Mouse (Mus musculus) heart, embryonic 10.5 days (tissue): ENCODE data around the gene Fitm2. TPM values are rescaled to one million over a fixed set of nuclear protein-coding genes. Genes with fewer than 3 reads are reported as not detected.

Experiments
- DNase-seq: peaks from one replicate; pipeline ENCODE4 v3.0.0-alpha.2; 2017; ENCODE audit warnings: low spot score
- H3K27ac ChIP-seq: fragments of 300-500 bp; sonication (generic); 2 replicates; pipeline ENCODE4 v1.5.1; 2016; ENCODE audit warnings: mild to moderate bottlenecking
- H3K27me3 ChIP-seq: fragments of 300-500 bp; sonication (generic); 2 replicates; pipeline ENCODE4 v1.6.1; 2016; ENCODE audit warnings: mild to moderate bottlenecking; ENCODE audit not compliant: poor library complexity, insufficient read depth, severe bottlenecking
- H3K36me3 ChIP-seq: fragments of 300-500 bp; sonication (generic); 2 replicates; pipeline ENCODE4 v1.6.1; 2016; ENCODE audit warnings: mild to moderate bottlenecking, moderate library complexity
- H3K4me1 ChIP-seq: fragments of 300-500 bp; sonication (generic); 2 replicates; pipeline ENCODE4 v1.6.1; 2016; ENCODE audit warnings: mild to moderate bottlenecking
- H3K4me3 ChIP-seq: fragments of 300-500 bp; sonication (generic); 2 replicates; pipeline ENCODE4 v1.5.1; 2016; ENCODE audit warnings: mild to moderate bottlenecking, moderate library complexity
- H3K9me3 ChIP-seq: fragments of 300-500 bp; sonication (generic); 2 replicates; pipeline ENCODE4 v1.6.1; 2016; ENCODE audit warnings: mild to moderate bottlenecking, moderate library complexity
- WGBS: fragments of 180-500 bp; shearing (Covaris S2); methylation state at CpG from one replicate; pipeline ENCODE4 v1.1.7; 2016; 5-methylcytosine and 5-hydroxymethylcytosine counted together
- polyA plus RNA-seq: library from polyadenylated mRNA; unstranded; fragments of >200 nt; fragmentation: Nextera tagmentation; extraction: Ambion mirVana; gene quantifications from 2 replicates; pipeline ENCODE4 v1.2.1, GENCODE M21; 2016

Fitm2 gene
- 13.0 and 19.2 TPM in 2 replicates for polyA plus RNA-seq

DNA sequence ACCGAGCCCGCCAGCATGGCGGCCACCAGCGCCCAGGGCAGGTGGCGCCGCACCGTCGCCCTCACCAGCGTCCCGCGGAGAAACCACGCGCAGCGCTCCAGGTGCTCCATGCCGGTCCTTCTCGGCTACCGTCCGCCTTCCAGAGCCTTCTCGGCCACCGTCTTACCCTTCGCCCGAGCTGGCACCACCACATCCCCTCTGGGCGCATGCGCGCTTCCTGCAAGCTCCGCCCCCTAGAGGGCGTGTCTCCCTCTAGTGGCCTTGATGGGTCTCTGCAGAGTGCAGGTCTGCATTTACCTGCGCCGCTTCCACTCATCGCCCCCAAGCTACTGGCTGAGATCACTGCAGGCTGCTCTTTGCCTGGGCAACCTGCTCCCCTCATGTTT, at the start of gene Fitm2:
Gene Fitm2, minus strand, starts transcription at position 164 of the 386 bp plus-strand sequence.
- 0% methylated on average over 30 of the region's 30 CpGs for WGBS
- no peaks in the 10 kb centered on the region for H3K9me3 ChIP-seq
- H3K36me3 ChIP-seq: peaks cover 24% of the 10 kb centered on the region
- DNase-seq: peak; percentile 97
- peak within 1 kb of the TSS; percentile 97 for H3K4me3 ChIP-seq
- H3K27me3 ChIP-seq: no peaks in the 10 kb centered on the region
- peak within 1 kb of the TSS; percentile 94 for H3K27ac ChIP-seq
- peaks cover 16% of the 10 kb centered on the region for H3K4me1 ChIP-seq

DNA sequence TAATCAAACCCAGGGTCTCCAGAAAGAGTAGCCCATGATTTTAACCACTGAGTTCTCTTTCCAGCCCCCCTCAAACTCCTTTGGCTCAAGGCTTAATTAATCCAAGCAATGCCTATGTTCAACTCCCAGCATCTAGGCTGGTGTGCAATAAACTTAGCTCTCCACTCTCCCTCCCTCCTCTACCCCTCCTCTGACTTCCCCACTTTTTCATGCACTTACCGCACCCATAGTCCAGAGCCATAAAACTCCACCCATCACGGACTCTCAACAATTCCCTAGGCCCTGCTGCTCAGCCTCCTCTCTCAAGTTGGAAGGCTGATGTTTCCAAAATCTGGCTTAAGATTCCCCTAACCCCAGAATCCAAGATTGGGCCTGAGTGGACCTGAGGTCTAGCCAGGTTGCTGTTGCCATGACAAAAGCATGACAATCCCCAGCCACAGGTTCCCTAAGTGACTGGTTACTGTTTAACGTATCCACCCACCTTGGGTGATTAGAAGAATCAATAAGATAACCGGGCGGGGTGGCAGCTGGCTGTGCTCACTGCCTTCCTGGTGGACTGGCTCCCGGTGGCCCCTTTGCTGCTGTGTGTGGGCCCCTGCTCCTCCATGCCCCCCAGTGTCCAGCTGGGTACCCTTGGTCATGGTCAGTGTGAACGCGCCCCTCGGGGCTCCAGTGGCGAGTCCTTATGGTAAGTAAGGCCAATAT, 34.0 kb upstream of the Fitm2 start, which contains the start of gene Hnf4a:
Gene Hnf4a, plus strand, starts transcription at position 509 of the 705 bp plus-strand sequence.
- Histone ChIP-seq H3K4me3 (no peak within 1 kb of the TSS), H3K4me1 (0 out of 2 replicates have a peak, but pooled peaks cover 4% of the 10 kb centered on the region), H3K27ac (no peak within 1 kb of the TSS), H3K9me3 (no peaks in the 10 kb centered on the region), H3K36me3 (no peaks in the 10 kb centered on the region), H3K27me3 (no peaks in the 10 kb centered on the region; the same call in 1 of the 2 replicates)
- DNase-seq: no peak
- WGBS: 75% methylated on average over 10 of the region's 10 CpGs

DNA sequence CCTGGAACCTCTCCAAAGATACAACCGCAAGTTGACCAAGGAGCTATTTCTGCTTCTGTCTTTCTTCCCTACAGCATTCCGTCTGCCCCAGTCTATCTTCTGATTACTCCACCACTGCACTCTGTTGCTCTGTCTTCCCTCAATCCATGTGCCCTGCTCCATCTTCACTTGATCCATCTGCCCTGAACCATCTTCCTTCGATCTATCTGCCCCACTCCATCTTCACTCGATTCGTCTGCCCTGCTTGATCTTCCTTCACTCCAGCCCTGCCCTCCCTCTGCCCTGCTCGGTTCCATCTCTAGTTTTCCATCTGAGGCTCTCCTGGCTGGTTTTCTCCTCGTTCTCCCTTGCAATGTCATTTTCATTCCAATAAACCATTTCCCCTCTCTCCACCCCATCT, 30.8 kb upstream of the Fitm2 start:
- no peak overlapping the region for H3K27ac ChIP-seq
- H3K4me1 ChIP-seq: 0 out of 2 replicates have a peak, but pooled peaks cover 4% of the 10 kb centered on the region
- WGBS: 64% methylated on average over 7 of the region's 7 CpGs
- H3K27me3 ChIP-seq: no peaks in the 10 kb centered on the region; the same call in 1 of the 2 replicates
- DNase-seq: no peak
- H3K9me3 ChIP-seq: no peaks in the 10 kb centered on the region
- no peaks in the 10 kb centered on the region for H3K36me3 ChIP-seq
- H3K4me3 ChIP-seq: no peak overlapping the region

DNA sequence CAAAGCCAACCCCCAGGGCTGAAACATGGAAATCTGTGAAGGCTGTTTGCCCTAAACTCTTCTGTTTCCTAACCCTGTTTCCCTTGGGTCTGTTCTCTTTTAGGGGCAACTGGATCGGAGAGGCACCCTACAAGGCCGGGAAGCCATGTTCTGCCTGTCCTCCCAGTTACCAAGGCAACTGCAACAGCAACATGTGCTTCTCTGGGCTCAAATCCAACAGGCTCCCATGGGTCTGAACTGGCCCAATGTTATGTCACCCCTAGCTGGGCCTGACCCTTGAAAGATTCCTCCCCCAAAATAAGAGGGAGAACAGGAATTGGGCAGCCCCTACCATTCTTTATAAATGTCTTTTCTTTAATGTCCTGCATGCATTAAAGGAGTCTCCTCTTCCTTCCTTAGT, 29.8 kb upstream of the Fitm2 start:
- 75% methylated on average over 2 of the region's 2 CpGs for WGBS
- Histone ChIP-seq H3K27ac (no peak overlapping the region), H3K4me3 (no peak overlapping the region), H3K9me3 (no peaks in the 10 kb centered on the region), H3K36me3 (no peaks in the 10 kb centered on the region), H3K27me3 (no peaks in the 10 kb centered on the region; the same call in 1 of the 2 replicates), H3K4me1 (0 out of 2 replicates have a peak, but pooled peaks cover 4% of the 10 kb centered on the region)
- DNase-seq: no peak

DNA sequence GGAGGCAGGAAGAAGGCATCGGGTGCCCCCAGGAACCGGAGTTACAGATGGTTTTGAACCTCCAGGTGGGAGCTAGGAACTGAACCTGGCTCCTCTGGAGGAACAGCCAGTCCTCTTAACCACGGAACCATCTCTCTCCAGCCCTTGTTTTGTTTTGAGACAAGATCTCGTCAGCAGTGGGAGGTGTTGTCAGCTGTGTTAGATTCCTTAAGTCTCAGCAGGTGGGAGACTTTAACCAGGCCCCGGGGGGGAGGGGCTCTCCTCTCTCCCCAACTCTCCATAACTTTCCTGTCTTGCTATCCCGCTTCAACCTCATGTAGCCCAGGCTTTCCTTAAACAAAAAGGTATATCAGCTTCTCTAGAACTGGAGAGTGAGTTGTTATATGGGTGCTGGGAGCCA, 22.0 kb upstream of the Fitm2 start:
- no peak overlapping the region for H3K4me3 ChIP-seq
- H3K4me1 ChIP-seq: peaks cover 20% of the 10 kb centered on the region
- WGBS: 20% methylated on average over 6 of the region's 6 CpGs
- no peaks in the 10 kb centered on the region for H3K36me3 ChIP-seq
- peaks cover 10% of the 10 kb centered on the region; the same call in 1 of the 2 replicates for H3K27me3 ChIP-seq
- DNase-seq: no peak
- H3K27ac ChIP-seq: no peak overlapping the region
- no peaks in the 10 kb centered on the region for H3K9me3 ChIP-seq

DNA sequence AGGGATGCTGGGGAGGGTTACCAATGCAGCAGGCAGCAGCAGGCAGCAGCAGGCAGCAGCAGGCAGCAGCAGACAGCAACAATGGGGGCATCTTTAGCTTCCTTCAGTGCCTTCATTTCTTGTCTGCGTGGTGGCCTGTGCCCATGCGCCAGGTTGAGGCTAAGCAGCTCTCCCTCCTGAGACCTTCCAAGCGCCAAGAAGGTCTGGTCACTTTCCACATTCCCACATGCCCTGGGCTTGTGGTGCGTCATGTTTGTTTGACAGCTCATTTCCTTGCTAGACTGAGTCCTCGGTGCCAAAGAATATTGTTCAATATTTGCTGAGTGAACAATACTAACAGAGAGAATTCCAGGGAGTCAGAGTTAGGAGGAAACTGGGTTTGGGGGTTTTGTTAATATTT, 21.5 kb upstream of the Fitm2 start:
- H3K9me3 ChIP-seq: no peaks in the 10 kb centered on the region
- 30% methylated on average over 5 of the region's 5 CpGs for WGBS
- H3K36me3 ChIP-seq: no peaks in the 10 kb centered on the region
- DNase-seq: no peak
- H3K27ac ChIP-seq: no peak overlapping the region
- no peak overlapping the region for H3K4me3 ChIP-seq
- H3K27me3 ChIP-seq: peaks cover 10% of the 10 kb centered on the region; the same call in 1 of the 2 replicates
- peaks cover 20% of the 10 kb centered on the region for H3K4me1 ChIP-seq

DNA sequence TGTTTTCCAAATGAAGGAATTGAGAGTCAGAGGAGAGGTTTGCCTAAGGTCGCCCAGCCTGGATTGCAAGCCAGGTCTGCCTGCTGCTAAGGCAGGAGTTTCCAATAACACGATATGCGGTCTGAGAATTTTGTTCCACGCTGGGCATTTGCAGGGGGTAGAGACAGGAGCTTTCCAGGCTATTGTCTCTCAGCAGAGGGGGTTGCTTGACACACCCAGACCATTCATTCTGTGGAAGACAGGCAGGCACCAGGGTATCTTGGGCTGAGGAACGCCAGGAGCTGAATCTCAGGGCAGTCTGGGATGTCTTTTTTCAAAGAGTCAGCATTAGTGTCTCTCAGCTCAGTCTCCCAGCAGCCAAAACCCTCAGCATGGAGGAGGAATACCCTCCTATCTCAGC, 20.6 kb upstream of the Fitm2 start:
- WGBS: 27% methylated on average over 5 of the region's 5 CpGs
- no peaks in the 10 kb centered on the region for H3K36me3 ChIP-seq
- DNase-seq: no peak
- peaks cover 10% of the 10 kb centered on the region; the same call in 1 of the 2 replicates for H3K27me3 ChIP-seq
- H3K4me3 ChIP-seq: no peak overlapping the region
- H3K4me1 ChIP-seq: peaks cover 20% of the 10 kb centered on the region
- H3K9me3 ChIP-seq: no peaks in the 10 kb centered on the region
- H3K27ac ChIP-seq: no peak overlapping the region

DNA sequence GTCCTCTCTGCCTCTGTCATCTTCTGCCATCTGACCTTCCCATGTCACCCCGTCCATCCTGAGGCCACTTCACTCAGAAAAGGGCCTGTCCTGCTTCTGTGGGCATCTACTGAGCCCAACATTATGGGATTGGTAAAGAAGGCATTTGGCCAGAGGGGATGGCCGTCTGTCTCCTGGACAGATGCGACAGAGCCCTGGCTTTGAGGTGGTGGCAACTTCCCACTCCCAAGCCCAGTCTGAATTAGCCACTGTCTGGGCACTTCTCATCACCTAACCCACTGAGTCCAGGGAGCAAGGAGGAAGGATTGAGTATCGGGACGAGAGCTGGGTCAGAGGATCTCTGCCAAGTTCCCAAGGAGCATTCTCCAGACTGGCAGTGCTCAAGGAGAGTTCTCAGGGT, 19.6 kb upstream of the Fitm2 start, which contains the start of gene R3hdml:
Gene R3hdml, plus strand, starts transcription at position 301 of the 400 bp plus-strand sequence.
- Histone ChIP-seq H3K27ac (no peak within 1 kb of the TSS), H3K27me3 (peaks cover 10% of the 10 kb centered on the region; the same call in 1 of the 2 replicates), H3K9me3 (no peaks in the 10 kb centered on the region), H3K4me1 (peaks cover 20% of the 10 kb centered on the region), H3K36me3 (no peaks in the 10 kb centered on the region), H3K4me3 (no peak within 1 kb of the TSS)
- no peak for DNase-seq
- 76% methylated on average over 5 of the region's 5 CpGs for WGBS

DNA sequence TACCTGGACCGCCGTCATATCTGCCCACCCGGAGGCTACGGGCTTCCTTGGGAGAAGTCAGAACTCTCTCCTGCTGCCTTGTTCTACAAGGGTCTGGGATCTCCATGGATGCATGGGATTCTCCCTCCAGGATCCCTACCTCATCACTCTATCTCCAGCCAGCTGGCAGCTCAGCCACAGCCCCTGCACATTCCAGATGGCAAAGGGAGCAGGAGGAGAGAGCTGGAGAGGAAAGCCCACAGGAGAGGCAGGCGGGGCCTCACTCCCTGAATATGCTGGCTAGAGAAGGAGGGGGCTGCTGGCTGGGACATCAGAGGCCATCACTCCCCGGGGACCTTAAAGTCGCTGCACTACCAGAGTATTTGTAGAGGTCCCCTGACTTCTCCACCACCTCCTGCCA, 18.9 kb upstream of the Fitm2 start:
- WGBS: 45% methylated on average over 7 of the region's 7 CpGs
- peaks cover 10% of the 10 kb centered on the region; the same call in 1 of the 2 replicates for H3K27me3 ChIP-seq
- no peak for DNase-seq
- no peaks in the 10 kb centered on the region for H3K9me3 ChIP-seq
- no peaks in the 10 kb centered on the region for H3K36me3 ChIP-seq
- H3K4me3 ChIP-seq: no peak overlapping the region
- H3K4me1 ChIP-seq: peaks cover 20% of the 10 kb centered on the region
- no peak overlapping the region for H3K27ac ChIP-seq

DNA sequence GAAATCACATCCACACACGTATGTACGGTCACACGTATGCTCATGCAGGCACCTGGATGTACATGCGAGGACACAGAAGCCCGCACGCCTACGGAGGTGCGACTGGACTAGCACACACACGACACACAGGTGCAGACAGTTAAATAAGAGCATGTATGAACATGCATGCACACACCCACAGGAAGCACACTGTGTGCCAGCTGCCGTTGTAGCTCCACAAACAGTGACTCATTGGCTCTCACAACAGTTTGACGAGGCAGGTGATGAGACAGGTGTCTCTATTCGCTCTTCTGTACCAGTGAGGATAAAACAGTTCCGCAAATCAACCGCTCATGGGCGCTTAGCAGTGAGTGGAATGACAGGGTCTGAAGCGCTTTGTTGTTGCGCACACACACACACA, 18.2 kb upstream of the Fitm2 start:
- peaks cover 20% of the 10 kb centered on the region for H3K4me1 ChIP-seq
- no peaks in the 10 kb centered on the region for H3K36me3 ChIP-seq
- no peak overlapping the region for H3K4me3 ChIP-seq
- 91% methylated on average over 17 of the region's 17 CpGs for WGBS
- H3K27me3 ChIP-seq: peaks cover 10% of the 10 kb centered on the region; the same call in 1 of the 2 replicates
- no peaks in the 10 kb centered on the region for H3K9me3 ChIP-seq
- no peak for DNase-seq
- H3K27ac ChIP-seq: no peak overlapping the region

DNA sequence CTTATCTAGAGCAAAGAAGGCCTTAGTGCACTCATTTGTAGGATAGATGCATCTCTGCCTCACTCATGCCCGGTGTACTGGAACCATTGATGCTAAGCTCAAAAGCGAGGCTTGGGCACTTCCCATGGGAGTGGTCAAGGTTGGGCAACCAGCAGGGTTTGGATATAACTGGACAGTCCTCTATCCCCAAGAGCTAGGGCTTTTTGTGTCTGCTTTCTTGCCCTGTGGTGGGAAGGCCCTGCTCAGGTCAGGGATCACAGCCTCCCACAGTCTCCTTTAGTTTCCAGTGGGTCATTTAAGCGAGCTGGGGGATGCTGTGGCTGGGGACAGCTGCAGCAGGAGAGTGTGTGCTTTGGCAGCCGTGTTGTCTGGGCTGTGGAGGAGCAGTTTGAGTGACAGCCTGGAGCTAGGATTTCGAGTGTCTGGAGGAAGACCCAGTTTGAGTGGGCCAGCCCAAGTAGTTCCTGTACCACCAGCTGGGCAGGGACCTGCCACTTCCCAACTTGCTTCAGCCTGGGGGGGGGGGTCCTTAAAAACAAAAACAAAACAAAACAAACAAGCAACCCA, 17.4 kb upstream of the Fitm2 start:
- Histone ChIP-seq H3K4me1 (peaks cover 20% of the 10 kb centered on the region), H3K36me3 (no peaks in the 10 kb centered on the region), H3K27me3 (peaks cover 10% of the 10 kb centered on the region; the same call in 1 of the 2 replicates), H3K4me3 (no peak overlapping the region), H3K27ac (no peak overlapping the region), H3K9me3 (no peaks in the 10 kb centered on the region)
- no peak for DNase-seq
- 58% methylated on average over 5 of the region's 5 CpGs for WGBS

DNA sequence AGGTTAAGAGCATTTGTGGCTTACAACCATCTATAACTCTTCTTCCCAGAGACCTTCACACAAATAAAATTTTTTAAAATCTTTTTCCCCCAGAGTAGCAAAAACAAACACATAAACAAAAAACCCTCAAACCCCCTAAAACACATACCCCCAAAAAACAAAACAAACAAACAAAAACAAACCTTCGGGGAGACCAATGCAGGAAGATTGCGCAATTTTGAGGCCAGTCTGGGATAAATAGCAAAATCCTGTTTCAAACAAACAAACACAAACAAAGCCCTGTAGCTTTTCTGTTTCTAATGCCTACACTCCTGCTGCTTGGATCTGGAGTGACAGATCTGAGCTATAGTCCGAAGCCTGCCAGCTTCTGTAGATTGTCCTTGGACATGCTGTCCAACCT, 14.9 kb upstream of the Fitm2 start:
- no peak overlapping the region for H3K27ac ChIP-seq
- no peaks in the 10 kb centered on the region for H3K9me3 ChIP-seq
- peaks cover 5% of the 10 kb centered on the region for H3K4me1 ChIP-seq
- H3K36me3 ChIP-seq: no peaks in the 10 kb centered on the region
- no peak overlapping the region for H3K4me3 ChIP-seq
- DNase-seq: no peak
- H3K27me3 ChIP-seq: peaks cover 18% of the 10 kb centered on the region
- 86% methylated on average over 3 of the region's 3 CpGs for WGBS

DNA sequence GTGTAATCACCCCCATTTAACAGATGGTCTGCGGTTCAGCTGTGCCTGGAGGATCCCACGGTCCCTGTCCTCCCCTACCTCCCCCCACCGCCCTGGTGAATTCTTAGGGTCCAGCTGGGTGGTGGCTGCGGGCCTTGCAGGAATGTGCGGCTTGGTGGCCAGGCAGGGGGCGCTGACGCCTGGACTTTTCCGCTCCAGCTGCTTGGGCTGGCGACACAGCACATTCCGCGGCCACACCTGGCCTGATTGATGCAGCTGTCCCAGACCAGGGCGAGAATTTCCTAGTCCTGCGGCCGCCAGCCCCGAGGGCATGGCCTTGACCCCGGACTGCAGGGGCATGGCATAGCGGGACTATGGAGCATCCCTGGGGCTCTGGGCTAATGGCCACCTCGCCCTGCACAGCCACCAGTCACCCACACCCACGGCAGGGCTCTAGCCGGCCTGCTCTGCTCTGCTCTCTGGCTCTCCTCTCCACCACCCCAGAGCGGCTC, 9.2 kb upstream of the Fitm2 start:
- peaks cover 14% of the 10 kb centered on the region for H3K4me1 ChIP-seq
- H3K9me3 ChIP-seq: no peaks in the 10 kb centered on the region
- peak overlapping the region; percentile 50 for H3K4me3 ChIP-seq
- no peaks in the 10 kb centered on the region for H3K36me3 ChIP-seq
- no peak overlapping the region for H3K27ac ChIP-seq
- H3K27me3 ChIP-seq: peaks cover 36% of the 10 kb centered on the region
- WGBS: 2% methylated on average over 21 of the region's 21 CpGs
- no peak for DNase-seq
